Mouse (Mus musculus) C2C12 (cell line): ENCODE measurements around the gene Dtd1.

Source experiments
- CEBPB ChIP-seq: IDR thresholded peaks from one replicate; pipeline ENCODE4 v1.6.1; 2011; ENCODE audit warnings: low read depth, mild to moderate bottlenecking, control low read depth, moderate library complexity
- CTCF ChIP-seq: IDR thresholded peaks from one replicate; pipeline ENCODE4 v1.5.1; 2011; ENCODE audit not compliant: control insufficient read depth, insufficient read depth, insufficient read length
- FOSL1 ChIP-seq: IDR thresholded peaks from one replicate; pipeline ENCODE4 v1.8.0; 2011; ENCODE audit warnings: mild to moderate bottlenecking, low read length; ENCODE audit not compliant: poor library complexity, insufficient read depth, severe bottlenecking
- MYOG ChIP-seq: IDR thresholded peaks from one replicate; pipeline ENCODE4 v1.6.1; 2011; ENCODE audit not compliant: control insufficient read depth, insufficient read length; ENCODE audit errors: extremely low read depth

DNA sequence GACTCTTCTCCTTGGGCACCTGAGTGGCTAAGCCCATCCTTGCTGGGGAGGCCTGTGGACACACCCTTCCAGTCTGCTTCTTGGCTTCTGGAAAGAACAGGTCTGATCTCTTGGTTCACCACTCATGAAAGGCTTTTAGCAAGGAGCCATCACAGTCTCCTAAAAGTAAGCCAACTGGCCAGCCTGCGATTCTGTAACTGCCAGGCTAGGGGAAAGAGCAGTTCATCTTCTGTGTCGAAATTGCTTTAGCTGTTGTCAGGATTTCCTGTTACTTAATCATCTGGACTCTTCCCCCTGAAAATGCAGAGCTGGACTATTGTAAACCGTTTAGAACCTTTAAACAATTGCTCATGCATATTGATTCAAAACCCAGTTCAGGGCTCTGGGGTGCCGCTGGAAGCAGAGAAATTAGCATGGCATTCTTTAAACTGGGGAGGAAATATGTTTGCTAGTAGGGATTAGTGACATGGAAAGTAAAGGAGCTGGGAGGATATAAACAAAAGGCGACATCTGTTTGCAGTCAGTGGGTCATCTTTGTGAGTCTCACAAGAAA is 120.8 kb downstream of the Dtd1 start:
- TF ChIP-seq CTCF, result no peak
- TF ChIP-seq FOSL1, result no peak
- no peak for TF ChIP-seq MYOG
- TF ChIP-seq CEBPB, result no peak
